Mouse (Mus musculus) hindbrain, embryonic 13.5 days (tissue): ENCODE data around the gene Smco4. TPM values are rescaled to one million over a fixed set of nuclear protein-coding genes. Genes with fewer than 3 reads are reported as not detected.
A peak's percentile ranks its signal among the peaks of the same experiment; 100 is the strongest.
"Not testable (repeated sequence)": the region's sequence is repeated elsewhere in the genome, so short reads cannot be mapped to it uniquely, and the experiment has no call there.

Experiments
- ATAC-seq: fragments of 200-750 bp; cut with Nextera tagmentation; 2 replicates; pipeline ENCODE4 v1.8.0; 2017; ENCODE audit warnings: moderate TSS enrichment; ENCODE audit not compliant: low FRiP score
- H3K27ac ChIP-seq: fragments of 300-500 bp; sonication (generic); 2 replicates; pipeline ENCODE4 v1.5.1; 2015; ENCODE audit warnings: inconsistent platforms, mild to moderate bottlenecking, moderate library complexity
- H3K27me3 ChIP-seq: fragments of 300-500 bp; sonication (generic); 2 replicates; pipeline ENCODE4 v1.6.1; 2015; ENCODE audit warnings: mild to moderate bottlenecking, inconsistent platforms
- H3K36me3 ChIP-seq: fragments of 300-500 bp; sonication (generic); 2 replicates; pipeline ENCODE4 v1.6.1; 2015; ENCODE audit warnings: mild to moderate bottlenecking, inconsistent platforms
- H3K4me1 ChIP-seq: fragments of 300-500 bp; sonication (generic); replicated peaks from 2 replicates; pipeline ENCODE4 v1.6.1; 2015; ENCODE audit warnings: inconsistent platforms
- H3K4me2 ChIP-seq: fragments of 300-500 bp; sonication (generic); 2 replicates; pipeline ENCODE4 v1.6.1; 2015; ENCODE audit warnings: inconsistent platforms, mild to moderate bottlenecking, moderate library complexity
- H3K4me3 ChIP-seq: fragments of 300-500 bp; sonication (generic); 2 replicates; pipeline ENCODE4 v1.5.1; 2015; ENCODE audit warnings: mild to moderate bottlenecking, inconsistent platforms
- H3K9ac ChIP-seq: fragments of 300-500 bp; sonication (generic); 2 replicates; pipeline ENCODE4 v1.6.1; 2015; ENCODE audit warnings: mild to moderate bottlenecking, inconsistent platforms
- H3K9me3 ChIP-seq: fragments of 300-500 bp; sonication (generic); 2 replicates; pipeline ENCODE4 v1.6.1; 2016; ENCODE audit warnings: inconsistent platforms
- WGBS: fragments of 180-500 bp; shearing (Covaris S2); methylation state at CpG from one replicate; pipeline ENCODE4 v1.1.7; 2015; 5-methylcytosine and 5-hydroxymethylcytosine counted together
- polyA plus RNA-seq: library from polyadenylated mRNA; unstranded; fragments of >200 nt; fragmentation: Nextera tagmentation; extraction: Ambion mirVana; gene quantifications from 2 replicates; pipeline ENCODE4 v1.2.1, GENCODE M21; 2015

The Smco4 gene
- polyA plus RNA-seq, 1 experiment from 2014 or later: 1.0 TPM

DNA sequence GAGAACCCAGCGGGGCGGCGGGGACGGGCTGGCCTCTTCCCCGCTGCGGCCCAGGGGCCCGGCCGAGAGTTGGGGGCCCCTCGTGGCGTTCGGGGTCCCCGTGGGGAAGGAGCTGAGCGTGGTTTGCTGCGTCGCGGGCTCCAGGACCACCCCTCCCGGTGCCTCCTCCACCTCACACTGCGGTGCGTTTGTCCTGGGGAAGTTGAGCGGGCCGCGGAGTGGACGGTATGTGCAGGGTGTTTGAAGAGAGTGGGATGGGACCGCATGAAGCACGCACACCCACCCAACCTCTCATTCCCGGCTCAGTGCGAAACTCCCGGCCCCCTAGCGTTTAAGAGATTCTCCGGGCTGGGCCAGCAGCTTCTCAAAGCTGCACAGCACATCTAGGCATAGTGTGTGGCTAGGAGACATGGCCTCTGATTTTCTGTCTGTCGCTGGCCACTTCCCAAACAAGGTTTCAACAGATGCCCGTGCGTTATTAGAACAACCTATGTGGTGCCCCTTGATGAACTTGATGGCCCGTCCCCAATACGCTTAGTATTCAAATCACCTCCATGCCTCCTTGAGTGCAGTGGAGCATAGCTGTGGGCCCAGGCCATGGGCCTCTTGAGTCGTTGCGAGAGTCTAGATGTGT, 810 bp downstream of the Smco4 start:
- Histone ChIP-seq H3K9ac (peak overlapping the region; percentile 90), H3K4me1 (peaks cover 28% of the 10 kb centered on the region), H3K4me3 (peak overlapping the region; percentile 78), H3K4me2 (peak overlapping the region; percentile 93), H3K27me3 (0 out of 2 replicates have a peak, but pooled peaks cover 8% of the 10 kb centered on the region), H3K36me3 (no peaks in the 10 kb centered on the region), H3K9me3 (no peaks in the 10 kb centered on the region), H3K27ac (peak overlapping the region; percentile 66; the same call in 1 of the 2 replicates)
- peak; percentile 79 for ATAC-seq
- WGBS: 2% methylated on average over 30 of the region's 37 CpGs

DNA sequence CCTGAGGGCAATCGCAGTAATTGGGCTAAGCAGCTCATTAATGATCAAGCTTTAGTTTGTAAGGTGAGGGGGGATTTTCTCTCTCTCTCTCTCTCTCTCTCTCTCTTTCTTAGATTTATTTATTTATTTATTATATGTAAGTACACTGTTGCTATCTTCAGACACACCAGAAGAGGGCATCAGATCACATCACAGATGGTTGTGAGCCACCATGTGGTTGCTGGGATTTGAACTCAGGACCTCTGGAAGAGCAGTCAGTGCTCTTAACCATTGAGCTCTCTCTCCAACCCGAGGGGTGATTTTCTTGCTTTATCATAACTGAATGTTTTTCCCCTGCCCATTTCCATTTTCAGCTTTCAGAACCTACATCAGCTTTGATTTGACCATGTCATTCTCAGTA, 2.0 kb downstream of the Smco4 start:
- not testable (repeated sequence) for ATAC-seq, H3K27ac ChIP-seq, H3K27me3 ChIP-seq

DNA sequence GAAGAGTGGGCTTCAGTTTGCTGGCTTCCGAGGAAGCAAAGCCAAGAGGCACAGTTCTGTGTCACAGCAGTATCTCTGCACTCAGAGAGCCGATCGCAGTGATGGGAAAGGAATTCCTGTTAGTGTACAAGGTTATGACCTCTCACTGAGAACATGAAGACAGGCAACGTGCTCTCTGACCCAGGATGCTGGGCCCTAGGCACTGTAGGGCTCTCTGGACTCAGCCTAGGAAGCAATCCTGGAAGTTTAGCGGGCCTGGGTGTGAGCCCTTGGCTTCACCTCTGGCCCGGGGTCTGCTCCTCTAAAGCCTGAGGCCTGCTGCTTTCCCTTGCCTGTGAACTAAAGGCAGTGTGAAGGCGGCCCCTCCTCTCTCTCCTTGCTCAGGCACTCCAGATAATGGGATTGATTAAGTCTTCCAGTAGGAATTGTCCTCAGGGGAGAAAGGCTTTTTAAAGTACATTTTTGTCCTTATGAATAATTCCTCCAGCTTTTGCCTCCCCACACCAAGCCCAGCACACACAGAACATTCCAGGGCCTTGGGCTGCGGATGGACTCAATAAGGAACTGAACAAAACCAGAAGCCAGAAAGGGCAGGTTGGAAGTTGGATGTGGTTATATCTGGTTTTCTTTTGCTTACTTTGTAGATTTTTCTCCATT, 2.8 kb downstream of the Smco4 start:
- H3K4me1 ChIP-seq: peaks cover 28% of the 10 kb centered on the region
- H3K4me3 ChIP-seq: no peak overlapping the region
- H3K9me3 ChIP-seq: no peaks in the 10 kb centered on the region
- ATAC-seq: no peak
- no peak overlapping the region for H3K4me2 ChIP-seq
- no peak overlapping the region for H3K27ac ChIP-seq
- 26% methylated on average over 8 of the region's 8 CpGs for WGBS
- H3K9ac ChIP-seq: no peak overlapping the region; the same call in 1 of the 2 replicates
- no peaks in the 10 kb centered on the region for H3K36me3 ChIP-seq
- H3K27me3 ChIP-seq: 0 out of 2 replicates have a peak, but pooled peaks cover 8% of the 10 kb centered on the region

More for the DNA sequence above, 2.0 kb downstream of the Smco4 start:
- H3K4me3 ChIP-seq, H3K4me2 ChIP-seq, H3K9ac ChIP-seq, H3K36me3 ChIP-seq, H3K9me3 ChIP-seq: not testable (repeated sequence)
- WGBS: 95% methylated on average over 2 of the region's 2 CpGs
- H3K4me1 ChIP-seq: peaks cover 28% of the 10 kb centered on the region

DNA sequence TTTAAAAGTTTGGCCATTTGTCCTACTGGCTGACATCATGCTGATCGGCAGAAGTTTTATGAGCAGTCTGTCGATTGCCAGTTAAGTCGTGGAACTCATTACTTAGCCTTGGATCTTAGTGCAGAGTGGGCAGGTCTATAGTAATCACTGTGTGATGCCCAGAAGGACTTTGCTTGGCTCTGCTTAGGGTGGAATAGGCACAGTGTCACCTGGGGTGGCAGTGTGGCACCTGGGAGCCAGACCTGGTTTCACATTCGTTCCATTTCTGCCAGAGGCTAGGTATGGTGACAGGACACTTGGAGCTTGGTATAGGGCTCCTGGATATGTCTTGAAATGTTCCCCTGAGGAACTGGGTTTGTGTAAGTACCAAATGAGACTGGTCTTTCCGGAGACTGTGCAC, 6.8 kb downstream of the Smco4 start:
- no peak overlapping the region for H3K4me2 ChIP-seq
- 95% methylated on average over 5 of the region's 5 CpGs for WGBS
- no peak overlapping the region for H3K9ac ChIP-seq
- no peaks in the 10 kb centered on the region for H3K36me3 ChIP-seq
- no peak for ATAC-seq
- no peak overlapping the region for H3K27ac ChIP-seq
- H3K4me3 ChIP-seq: no peak overlapping the region
- no peaks in the 10 kb centered on the region for H3K27me3 ChIP-seq
- H3K4me1 ChIP-seq: peaks cover 38% of the 10 kb centered on the region
- H3K9me3 ChIP-seq: no peaks in the 10 kb centered on the region

DNA sequence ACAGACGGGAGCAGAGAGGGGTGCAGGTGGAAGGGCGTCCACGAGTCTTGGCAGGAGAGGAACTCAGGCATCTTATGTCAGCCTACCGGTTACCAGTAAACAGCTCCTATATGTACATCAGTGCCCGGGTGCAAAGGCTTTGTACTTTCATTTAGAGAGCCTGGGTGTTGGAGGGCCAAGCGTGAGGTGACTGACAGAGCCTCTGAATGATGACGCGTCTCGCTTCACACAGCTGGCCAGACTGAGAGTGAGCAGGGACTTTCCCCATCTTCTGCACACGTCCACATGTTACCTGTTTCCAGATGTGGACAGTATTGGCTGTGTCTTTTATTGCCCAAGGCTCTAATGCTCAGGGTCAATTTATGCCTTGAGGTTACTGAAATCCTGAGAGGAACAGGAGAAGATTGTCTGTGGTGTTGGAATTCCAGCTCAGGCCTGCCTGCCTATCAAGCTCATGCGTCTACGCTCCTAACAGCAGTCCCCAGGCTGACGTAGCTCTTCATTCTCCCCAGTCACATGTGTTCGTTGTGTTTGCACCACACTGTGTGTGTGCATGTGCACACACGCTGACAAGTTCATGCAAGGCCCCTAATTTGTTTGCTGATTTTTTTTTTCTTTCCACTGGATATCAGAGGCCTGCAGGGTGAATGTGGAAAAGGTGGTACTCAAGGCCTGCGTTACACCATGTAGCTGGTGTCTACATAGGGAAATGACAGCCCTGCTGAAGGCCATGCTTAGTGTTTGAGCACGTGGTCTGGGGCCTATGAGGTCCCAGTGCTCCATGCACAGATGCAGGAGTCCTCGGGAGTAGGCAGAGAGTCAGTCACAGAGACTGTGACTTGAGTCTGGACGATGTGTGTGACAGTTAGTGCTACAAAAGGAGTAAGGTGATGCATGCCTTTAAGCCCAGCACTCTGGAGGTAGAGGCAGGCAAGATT, 8.4 kb downstream of the Smco4 start:
- Histone ChIP-seq H3K27me3 (no peaks in the 10 kb centered on the region), H3K4me3 (no peak overlapping the region), H3K9me3 (no peaks in the 10 kb centered on the region), H3K4me2 (no peak overlapping the region), H3K9ac (no peak overlapping the region), H3K36me3 (no peaks in the 10 kb centered on the region), H3K27ac (no peak overlapping the region), H3K4me1 (peaks cover 35% of the 10 kb centered on the region)
- no peak for ATAC-seq
- WGBS: 81% methylated on average over 19 of the region's 19 CpGs

DNA sequence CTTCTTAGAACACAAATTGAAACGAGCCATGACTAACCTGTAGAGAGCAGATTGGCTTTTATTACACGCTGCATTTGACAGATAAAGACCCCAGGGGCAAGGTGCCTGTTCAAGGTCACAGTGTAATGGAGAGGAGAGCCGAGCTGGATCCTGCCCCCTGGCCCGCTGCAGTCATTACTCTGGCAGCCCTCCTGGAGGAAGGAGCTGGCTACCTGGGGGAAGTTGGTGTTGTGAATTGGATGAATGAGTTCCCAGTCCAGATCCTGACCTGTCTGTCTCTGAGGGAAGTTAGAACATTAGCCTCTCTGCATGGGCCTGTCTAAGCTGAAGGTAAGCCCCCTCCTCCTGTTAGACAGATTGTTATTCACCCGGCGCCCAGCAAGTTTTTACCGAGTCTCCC, 9.2 kb downstream of the Smco4 start:
- Histone ChIP-seq H3K4me2 (no peak overlapping the region), H3K4me1 (peaks cover 35% of the 10 kb centered on the region), H3K9me3 (no peaks in the 10 kb centered on the region), H3K27ac (no peak overlapping the region), H3K36me3 (no peaks in the 10 kb centered on the region), H3K4me3 (no peak overlapping the region), H3K27me3 (no peaks in the 10 kb centered on the region), H3K9ac (no peak overlapping the region)
- no peak for ATAC-seq
- WGBS: 49% methylated on average over 7 of the region's 7 CpGs

DNA sequence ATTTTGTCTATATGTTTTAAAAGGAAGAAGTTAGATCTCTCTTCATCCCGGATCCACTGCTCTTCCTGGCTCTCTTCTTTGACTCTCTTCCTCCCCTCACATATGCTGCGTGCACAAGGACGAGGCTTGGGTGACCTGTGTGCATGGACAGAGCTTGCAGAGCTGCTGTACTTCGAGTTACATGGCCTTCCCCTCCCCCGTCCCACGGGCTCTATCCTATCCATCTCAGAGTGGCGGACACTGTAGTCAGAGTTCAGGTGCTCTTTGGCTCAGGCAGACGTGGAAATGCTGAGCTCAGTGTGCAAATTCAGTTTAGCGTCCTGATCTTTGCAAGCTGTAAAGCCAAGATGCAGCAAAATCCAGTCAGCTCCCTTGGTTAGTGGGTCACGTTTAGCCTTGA, 10.1 kb downstream of the Smco4 start:
- no peak overlapping the region for H3K27ac ChIP-seq
- no peak overlapping the region for H3K4me3 ChIP-seq
- H3K27me3 ChIP-seq: no peaks in the 10 kb centered on the region
- WGBS: 71% methylated on average over 10 of the region's 10 CpGs
- H3K4me1 ChIP-seq: peaks cover 35% of the 10 kb centered on the region
- no peaks in the 10 kb centered on the region for H3K9me3 ChIP-seq
- H3K9ac ChIP-seq: no peak overlapping the region
- no peaks in the 10 kb centered on the region for H3K36me3 ChIP-seq
- no peak overlapping the region for H3K4me2 ChIP-seq
- ATAC-seq: no peak

DNA sequence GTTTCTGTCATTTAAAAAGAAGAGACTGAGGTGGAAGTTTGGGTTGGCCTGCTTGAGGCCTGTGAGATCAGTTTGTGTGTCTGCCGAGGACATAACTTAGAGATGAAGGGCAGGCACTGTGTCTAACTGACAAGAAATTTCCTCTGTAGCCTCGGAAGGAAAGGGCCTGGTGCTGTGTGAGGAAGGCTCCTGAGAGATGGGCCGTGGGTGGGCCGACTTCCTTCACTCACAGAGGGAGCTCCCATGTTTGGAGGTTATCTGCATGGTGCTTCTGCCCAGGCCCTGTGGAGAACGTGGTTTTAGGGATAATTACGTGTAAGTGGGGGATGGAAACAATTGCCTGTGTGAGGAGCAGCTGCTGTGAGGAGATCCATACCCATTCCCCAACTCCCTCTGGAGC, 10.6 kb downstream of the Smco4 start:
- no peaks in the 10 kb centered on the region for H3K36me3 ChIP-seq
- no peaks in the 10 kb centered on the region for H3K27me3 ChIP-seq
- H3K4me3 ChIP-seq: no peak overlapping the region
- no peak for ATAC-seq
- peaks cover 35% of the 10 kb centered on the region for H3K4me1 ChIP-seq
- no peak overlapping the region for H3K4me2 ChIP-seq
- no peak overlapping the region for H3K9ac ChIP-seq
- H3K27ac ChIP-seq: no peak overlapping the region
- 56% methylated on average over 6 of the region's 6 CpGs for WGBS
- no peaks in the 10 kb centered on the region for H3K9me3 ChIP-seq

DNA sequence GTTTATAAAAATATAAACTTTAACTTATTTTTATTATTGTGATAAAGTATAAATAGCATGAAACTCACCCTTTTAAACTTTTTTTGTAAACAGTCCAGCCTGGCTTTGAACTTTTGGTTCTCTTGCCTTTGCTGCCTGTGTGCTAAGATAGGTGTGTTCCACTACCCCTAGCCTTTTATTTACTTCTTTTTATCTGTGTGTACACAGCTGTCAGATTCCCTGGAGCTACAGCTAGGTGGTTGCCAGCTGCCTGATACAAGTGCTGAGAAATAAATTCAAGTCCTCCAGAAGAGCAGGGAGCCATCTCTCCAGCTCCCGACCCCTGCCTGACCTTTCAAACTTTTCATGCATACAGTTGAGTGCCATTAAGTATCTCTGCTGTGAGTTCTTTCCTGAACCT, 12.1 kb downstream of the Smco4 start:
- no peak for ATAC-seq
- Histone ChIP-seq H3K9me3 (no peaks in the 10 kb centered on the region), H3K36me3 (no peaks in the 10 kb centered on the region), H3K4me2 (no peak overlapping the region), H3K27me3 (no peaks in the 10 kb centered on the region), H3K27ac (no peak overlapping the region), H3K4me1 (peaks cover 38% of the 10 kb centered on the region), H3K9ac (no peak overlapping the region), H3K4me3 (no peak overlapping the region)
- WGBS: 69% methylated on average over 1 of the region's 1 CpGs

DNA sequence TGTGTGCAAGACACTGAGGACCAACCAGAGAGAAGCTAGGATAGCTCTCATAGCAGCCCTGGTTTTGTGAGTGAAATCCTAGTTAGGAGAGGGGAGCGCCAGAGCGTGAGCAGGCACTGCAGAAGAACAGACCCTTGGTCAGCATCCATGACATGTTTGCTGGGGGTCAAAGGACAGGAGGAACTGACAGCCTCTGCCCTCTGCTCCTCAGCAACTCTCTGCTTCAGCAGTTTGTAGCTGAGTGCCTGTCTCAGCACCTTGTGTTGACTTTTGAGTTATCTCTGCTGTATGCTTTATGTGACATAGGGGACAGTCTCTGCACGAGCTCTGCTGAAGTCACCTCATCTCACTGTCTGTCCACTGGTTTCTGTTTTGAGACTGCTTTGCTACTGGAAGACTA, 13.6 kb downstream of the Smco4 start:
- no peak for ATAC-seq
- Histone ChIP-seq H3K27ac (no peak overlapping the region), H3K9me3 (no peaks in the 10 kb centered on the region), H3K4me3 (no peak overlapping the region), H3K9ac (no peak overlapping the region), H3K36me3 (no peaks in the 10 kb centered on the region), H3K4me2 (no peak overlapping the region), H3K4me1 (peaks cover 43% of the 10 kb centered on the region), H3K27me3 (no peaks in the 10 kb centered on the region)
- 75% methylated on average over 3 of the region's 3 CpGs for WGBS

DNA sequence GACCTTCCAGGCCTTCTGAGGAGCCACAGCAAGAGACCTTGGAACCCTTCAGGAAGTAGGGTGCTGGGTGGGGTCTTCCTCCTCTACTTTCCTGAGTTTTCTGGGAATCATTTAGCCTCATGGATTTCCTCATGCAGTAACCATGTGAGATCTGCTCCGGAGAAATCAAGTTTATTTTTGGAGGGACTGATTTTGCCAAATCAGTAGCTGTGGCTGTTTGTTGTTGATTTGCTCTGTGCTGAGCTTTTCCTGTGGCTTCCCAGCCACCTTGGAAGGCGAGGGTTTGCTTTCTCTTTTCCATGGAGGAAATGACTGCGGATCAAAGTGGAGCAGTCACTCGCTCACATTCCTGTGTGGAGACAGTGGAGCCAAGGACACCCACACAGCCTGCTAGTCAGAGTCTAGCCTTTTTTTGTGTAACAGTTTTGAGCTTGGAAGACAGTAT, 14.2 kb downstream of the Smco4 start:
- H3K27me3 ChIP-seq: no peaks in the 10 kb centered on the region
- H3K4me2 ChIP-seq: no peak overlapping the region
- H3K9ac ChIP-seq: no peak overlapping the region
- WGBS: 85% methylated on average over 4 of the region's 4 CpGs
- no peaks in the 10 kb centered on the region for H3K36me3 ChIP-seq
- peaks cover 37% of the 10 kb centered on the region for H3K4me1 ChIP-seq
- no peaks in the 10 kb centered on the region for H3K9me3 ChIP-seq
- H3K27ac ChIP-seq: no peak overlapping the region
- ATAC-seq: no peak
- no peak overlapping the region for H3K4me3 ChIP-seq

DNA sequence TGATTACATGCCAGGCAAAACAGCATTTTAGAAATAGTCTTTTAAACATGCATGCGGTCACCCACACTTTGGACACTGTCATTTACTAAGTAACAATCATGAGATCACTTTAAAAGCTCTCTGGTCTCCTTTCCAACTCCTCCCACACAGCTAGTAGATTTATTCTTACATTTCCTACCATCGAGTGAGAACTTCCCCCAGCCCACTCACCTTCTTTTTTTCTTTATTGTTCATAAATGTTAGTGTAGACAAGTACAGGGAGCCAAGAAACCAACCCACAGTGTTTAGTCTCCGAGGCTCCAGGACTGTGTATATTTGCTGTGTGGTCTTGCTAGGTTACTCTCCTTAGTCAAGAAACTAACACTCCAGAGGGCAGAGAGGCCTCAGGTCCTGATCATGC, 16.1 kb downstream of the Smco4 start:
- Histone ChIP-seq H3K4me3 (no peak overlapping the region), H3K9ac (no peak overlapping the region), H3K4me1 (peaks cover 32% of the 10 kb centered on the region), H3K36me3 (no peaks in the 10 kb centered on the region), H3K9me3 (no peaks in the 10 kb centered on the region), H3K27me3 (no peaks in the 10 kb centered on the region), H3K4me2 (no peak overlapping the region), H3K27ac (0 out of 2 replicates have a peak overlapping the region, but pooled peaks have one; percentile 6)
- ATAC-seq: no peak
- 85% methylated on average over 3 of the region's 3 CpGs for WGBS
